Mouse (Mus musculus) yolk sac, embryonic 10.5 days (tissue): ENCODE results near the gene Ndufc1.
A peak's percentile ranks its signal among the peaks of the same experiment; 100 is the strongest.
"Not testable (repeated sequence)": the region's sequence is repeated elsewhere in the genome, so short reads cannot be mapped to it uniquely, and the experiment has no call there.

Experiments used
- DNase-seq: peaks from one replicate; pipeline ENCODE4 v3.0.0-alpha.2; 2017; ENCODE audit warnings: low spot score

The Ndufc1 gene

DNA sequence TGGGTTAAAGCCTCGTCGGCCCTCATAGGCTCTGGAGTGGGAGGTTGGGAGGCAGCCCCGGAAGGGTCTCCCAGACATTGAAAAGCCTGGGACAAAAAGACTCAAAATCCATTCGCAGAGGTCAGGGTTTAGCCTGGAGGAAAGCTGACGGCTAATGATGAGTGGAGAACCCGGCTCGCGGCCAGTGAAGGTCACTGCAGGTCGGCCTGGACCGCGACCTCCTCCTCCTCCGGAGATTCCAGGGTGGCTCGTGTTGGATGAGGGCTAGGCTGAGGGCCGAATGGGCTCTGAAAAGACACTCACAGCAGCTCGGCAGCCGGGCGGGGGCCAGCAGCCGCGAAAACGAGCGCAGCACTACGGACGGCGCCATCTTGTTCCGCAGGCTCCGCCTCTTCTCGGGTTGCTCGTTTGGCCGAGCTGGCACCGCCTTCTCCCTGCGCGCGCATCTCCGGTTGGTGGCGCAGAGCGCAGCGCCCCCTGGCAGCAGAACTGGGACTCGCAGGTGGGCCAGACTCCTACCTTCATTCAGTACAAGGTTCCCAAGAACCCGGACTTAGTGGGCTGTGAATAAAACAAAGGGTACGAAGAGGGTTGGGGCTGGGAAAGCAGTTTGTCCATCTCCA lies at the start of gene Ndufc1:
TSS of gene Ndufc1 (minus strand) at position 428 of the 623 bp plus-strand sequence.
- peak; percentile 92 for DNase-seq

DNA sequence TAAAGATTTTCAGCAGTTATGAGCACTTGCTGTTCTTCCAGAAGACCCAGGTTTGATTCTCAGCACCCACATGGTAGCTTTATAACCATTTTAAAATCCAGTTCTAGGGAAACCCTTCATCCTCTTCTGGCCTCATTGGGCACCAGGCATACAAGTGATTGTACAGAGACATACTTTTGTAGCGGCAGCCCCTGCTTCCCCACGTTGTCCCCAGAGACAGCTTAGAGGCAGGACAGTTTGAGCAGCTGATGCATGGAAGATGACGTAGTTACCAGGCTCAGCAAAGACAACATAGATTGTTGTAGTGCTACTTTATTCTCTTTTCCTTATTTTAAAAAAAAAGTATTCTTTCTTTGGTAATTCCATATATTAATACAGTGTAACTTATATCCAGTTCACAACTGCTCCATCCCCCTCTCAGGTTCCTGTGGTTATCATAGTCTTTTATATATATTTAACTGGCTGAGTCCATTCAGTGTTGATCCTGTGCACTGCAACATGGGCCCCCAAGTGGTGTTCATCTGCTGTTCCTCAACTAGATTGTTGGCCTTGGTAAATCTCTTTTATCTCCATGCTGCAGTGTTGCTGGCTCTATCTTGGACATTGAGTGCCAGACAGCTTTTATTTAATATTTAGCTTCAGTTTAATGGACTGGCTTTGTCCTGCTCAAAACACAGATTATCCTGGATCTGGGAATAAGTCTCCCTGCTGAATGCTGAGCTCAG lies 26.2 kb upstream of the Ndufc1 start:
- no peak for DNase-seq

- not testable (repeated sequence) for DNase-seq
Observed at GRCm38 (mm10) chr3:51434364-51434763, 25.6 kb upstream of the Ndufc1 start.

GRCm38 (mm10) chr3:51425394-51425793 lies 16.6 kb upstream of the Ndufc1 start:
- DNase-seq: no peak

- DNase-seq: no peak
Observed at GRCm38 (mm10) chr3:51421921-51422320, 13.1 kb upstream of the Ndufc1 start.

DNA sequence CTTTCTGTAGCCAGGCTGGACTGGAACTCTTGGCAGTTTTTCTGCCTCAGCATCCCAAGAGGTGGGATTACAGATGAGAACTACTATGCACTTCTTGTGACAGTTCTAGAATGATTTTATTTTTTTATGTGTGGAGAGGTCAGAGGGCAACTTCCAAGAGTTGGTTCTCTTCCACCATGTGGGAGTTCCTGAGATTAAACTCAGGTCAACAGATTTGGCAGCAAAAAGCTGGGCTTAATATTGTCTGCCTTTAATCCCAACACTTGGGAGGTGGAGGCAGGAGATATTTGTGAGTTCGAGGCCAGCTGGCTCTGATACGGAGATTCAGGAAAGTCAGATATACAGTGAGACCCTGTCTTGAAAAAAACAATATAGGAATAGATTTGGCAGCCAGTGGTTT lies 9.2 kb upstream of the Ndufc1 start:
- no peak for DNase-seq

- DNase-seq: no peak
Observed at GRCm38 (mm10) chr3:51417485-51417884, 8.7 kb upstream of the Ndufc1 start.

GRCm38 (mm10) chr3:51417135-51417458 lies 8.3 kb upstream of the Ndufc1 start:
- DNase-seq: no peak

- peak; percentile 65 for DNase-seq
Observed at GRCm38 (mm10) chr3:51416364-51417134, 7.8 kb upstream of the Ndufc1 start.

GRCm38 (mm10) chr3:51416073-51416363 lies 7.2 kb upstream of the Ndufc1 start:
- DNase-seq: no peak

DNA sequence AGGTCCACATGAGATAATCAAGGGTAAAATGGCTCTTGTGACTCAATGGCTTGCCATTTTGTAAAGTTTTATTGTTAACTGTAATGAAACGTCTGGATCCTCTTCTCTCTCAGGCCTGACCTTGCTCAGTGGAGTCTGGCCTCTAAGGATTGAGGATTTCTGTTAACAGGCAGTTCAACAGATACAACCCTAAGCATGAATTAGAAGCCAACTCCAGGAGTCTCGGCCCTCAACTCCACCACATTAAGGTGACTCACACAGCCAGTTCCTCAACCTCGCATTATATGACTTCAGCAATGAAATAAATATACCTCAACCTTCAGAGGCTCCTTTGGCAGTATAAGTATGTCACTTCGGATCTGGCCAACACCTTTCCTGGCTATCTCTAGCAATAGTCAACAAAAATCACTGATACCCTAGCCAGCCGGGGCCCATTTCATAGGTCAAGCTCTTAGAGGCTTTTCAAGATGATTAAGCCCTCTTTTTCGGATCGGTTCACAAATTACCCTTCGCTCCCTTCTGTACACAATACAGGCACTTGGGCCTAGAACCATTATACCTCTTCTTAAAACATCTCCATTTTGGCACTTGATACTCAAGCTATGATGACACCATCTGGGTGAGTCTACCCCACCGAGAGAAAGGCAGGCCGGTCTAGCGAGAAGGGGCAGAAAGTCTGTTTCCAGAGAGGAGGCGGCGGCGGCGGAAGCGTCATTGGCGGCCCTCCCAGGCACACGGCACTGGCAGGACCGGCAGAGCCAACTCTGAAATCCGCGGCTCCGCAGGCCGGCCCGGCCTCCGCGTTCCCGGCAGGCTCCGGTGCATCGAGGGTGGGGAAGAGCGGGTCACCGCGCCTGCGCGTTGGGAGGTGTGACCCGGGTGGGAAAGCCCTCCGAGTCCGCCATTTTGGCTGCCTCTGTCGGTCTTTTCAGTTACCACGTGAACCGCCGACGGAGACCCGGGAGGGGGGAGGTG lies 6.6 kb upstream of the Ndufc1 start, which contains the start of gene Naa15:
TSS of gene Naa15 (plus strand) at position 51 of the 975 bp plus-strand sequence.
- DNase-seq: peak; percentile 93

DNA sequence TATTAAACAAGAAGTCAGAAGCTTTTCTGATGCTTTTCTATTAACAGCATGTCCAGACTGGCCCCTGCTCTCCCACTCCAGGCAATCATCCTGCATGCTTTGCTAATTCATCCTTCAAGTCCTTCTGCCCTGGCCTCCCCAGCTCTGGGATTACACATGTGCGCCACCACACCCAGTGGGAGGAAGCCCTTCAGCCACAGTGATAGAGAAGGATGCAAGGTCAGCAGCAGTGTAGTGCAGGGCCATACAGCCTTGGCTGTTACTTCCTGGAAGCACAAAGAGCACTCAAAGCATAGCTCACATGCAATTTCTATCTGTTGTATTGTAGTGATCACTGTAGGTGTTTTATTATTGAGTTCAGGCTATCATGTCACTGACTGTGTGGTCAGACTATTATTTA lies 4.5 kb upstream of the Ndufc1 start:
- peak; percentile 64 for DNase-seq

- DNase-seq: peak; percentile 58
Observed at GRCm38 (mm10) chr3:51412457-51412856, 3.7 kb upstream of the Ndufc1 start.

DNA sequence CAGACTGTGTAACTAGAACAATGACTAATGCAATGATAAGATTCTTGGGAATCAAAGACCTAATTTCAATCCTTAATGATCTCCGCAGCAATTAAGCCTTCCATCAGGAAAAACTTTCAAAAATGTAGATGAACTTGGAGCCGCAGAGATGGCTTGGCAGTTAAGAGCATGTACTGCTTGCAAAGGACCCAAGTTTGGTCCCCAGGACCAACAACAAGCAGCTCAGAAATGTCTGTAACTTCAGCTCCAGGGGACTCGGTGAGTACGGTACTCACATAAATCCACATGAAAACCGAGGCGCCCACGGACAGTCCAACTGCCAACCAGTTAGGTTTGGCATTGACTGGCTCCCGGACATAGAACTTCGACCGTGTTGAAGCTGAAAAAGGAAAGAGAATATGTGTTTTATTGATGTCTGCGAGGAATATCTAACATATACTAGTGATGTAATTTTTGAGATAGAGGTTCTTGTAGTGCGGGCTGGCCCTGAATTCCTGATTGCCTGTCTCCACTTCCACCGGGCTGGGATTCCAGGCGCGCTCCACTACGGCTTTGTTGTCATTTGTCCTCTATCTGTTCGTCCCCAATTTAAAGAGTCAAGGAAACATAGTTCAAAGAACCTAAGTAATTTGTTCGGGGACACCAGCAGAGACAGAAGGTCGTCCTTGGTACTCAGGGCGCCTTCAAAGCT lies 773 bp downstream of the Ndufc1 start:
- DNase-seq: no peak

DNA sequence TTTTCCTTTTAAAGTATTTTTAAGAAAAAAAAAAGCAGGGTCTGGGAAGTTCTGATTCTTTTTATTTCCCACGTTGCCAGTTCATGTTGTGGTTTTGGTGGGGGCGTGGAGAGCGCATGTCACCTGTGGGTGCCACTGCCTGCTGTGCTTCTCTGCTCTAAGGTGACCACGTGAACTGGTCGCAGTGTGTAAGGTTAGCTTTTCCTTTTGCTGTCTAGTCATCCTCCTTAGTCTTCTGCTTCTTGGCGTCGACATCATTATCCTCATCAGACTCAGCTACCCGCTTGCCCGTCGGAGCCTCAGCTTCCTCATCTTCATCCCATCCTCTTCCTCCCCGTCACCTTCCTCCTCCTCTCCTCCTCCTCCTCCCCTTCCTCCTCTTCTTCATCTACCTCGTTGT lies 6.2 kb downstream of the Ndufc1 start:
- DNase-seq: no peak

DNA sequence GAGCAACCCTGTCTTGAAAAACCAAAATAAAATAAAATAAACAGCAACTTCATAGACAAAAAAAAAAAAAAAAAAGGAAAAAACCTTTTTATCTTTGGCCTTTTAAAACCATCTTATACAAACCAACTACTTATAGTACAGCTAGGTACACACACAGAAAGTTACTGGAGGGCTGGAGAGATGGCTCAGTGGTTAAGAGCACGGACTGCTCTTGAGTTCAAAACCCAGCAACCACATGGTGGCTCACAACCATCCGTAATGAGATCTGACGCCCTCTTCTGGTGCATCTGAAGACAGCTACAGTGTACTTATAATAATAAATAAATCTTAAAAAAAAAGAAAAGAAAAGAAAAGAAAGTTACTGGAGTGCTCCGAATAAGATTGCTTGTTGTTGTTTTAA lies 6.7 kb downstream of the Ndufc1 start:
- DNase-seq: not testable (repeated sequence)

DNA sequence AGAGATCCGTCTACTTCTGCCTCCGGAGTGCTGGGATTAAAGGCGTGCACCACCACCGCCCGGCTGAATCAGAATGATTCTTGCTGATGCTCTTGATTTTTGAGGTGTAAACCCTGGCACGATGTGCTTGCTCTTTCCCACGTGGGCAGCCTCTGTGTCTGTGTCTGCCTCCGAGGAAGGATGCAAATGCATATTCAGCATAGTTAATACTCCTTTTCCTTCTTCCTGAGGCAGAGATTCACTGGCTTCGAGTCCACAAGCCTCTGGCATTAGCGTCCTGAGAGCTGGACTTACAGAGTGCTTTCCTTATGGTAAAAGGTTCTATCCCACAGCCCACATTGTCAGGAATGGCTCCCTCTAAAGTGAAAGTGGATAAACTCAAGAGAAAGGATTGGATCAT lies 8.1 kb downstream of the Ndufc1 start:
- DNase-seq: no peak

- DNase-seq: no peak
Observed at GRCm38 (mm10) chr3:51399531-51399930, 9.3 kb downstream of the Ndufc1 start.

- no peak for DNase-seq
Observed at GRCm38 (mm10) chr3:51398667-51399066, 10.1 kb downstream of the Ndufc1 start.

DNA sequence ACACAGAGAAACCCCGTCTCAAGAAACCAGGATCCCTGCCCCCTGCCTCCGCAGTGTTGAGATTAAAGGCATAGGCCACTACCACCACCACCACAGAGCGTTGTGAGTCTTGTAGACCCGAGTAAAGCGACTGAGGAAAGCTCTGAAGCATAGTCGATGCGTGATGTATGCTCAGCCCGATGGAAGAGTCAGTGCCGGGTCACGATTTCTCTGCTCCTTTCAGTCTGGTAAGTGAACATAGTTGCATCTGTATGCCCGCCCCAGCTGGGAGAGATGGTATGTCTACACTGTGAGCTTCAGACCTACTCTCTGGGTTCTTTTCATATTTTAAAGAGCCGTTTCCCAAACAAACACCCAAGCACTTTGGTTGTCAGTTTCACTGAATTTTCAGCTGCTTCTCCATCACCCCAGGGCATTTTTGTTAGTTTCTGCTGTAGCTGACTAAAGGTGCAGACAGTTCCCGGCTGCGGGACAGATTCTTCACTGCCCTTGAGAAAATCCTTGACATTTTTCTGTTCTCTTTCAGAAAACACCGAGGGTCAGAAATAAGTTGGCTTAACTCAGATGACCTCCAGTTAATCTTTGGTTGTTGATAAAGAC lies 11.0 kb downstream of the Ndufc1 start:
- DNase-seq: no peak
